Mouse (Mus musculus) heart, embryonic 15.5 days (tissue): ENCODE measurements around the gene Fam83e. TPM values are rescaled to one million over a fixed set of nuclear protein-coding genes. Genes with fewer than 3 reads are reported as not detected.
A peak's percentile ranks its signal among the peaks of the same experiment; 100 is the strongest.

ENCODE experiments used
- ATAC-seq: fragments of 200-750 bp; cut with Nextera tagmentation; replicated peaks from 2 replicates; pipeline ENCODE4 v1.8.0; 2017; ENCODE audit warnings: low read depth, moderate TSS enrichment; ENCODE audit not compliant: insufficient number of reproducible peaks, insufficient read depth, low FRiP score
- H3K27ac ChIP-seq: fragments of 300-500 bp; sonication (generic); 2 replicates; pipeline ENCODE4 v1.5.1; 2015; ENCODE audit warnings: mild to moderate bottlenecking, inconsistent platforms
- H3K27me3 ChIP-seq: fragments of 300-500 bp; sonication (generic); 2 replicates; pipeline ENCODE4 v1.6.1; 2015; ENCODE audit warnings: inconsistent platforms
- H3K36me3 ChIP-seq: fragments of 300-500 bp; sonication (generic); 2 replicates; pipeline ENCODE4 v1.6.1; 2015; ENCODE audit warnings: mild to moderate bottlenecking, inconsistent platforms
- H3K4me1 ChIP-seq: fragments of 300-500 bp; sonication (generic); replicated peaks from 2 replicates; pipeline ENCODE4 v1.6.1; 2015; ENCODE audit warnings: inconsistent platforms
- H3K4me2 ChIP-seq: fragments of 300-500 bp; sonication (generic); 2 replicates; pipeline ENCODE4 v1.6.1; 2015; ENCODE audit warnings: inconsistent platforms, mild to moderate bottlenecking, moderate library complexity
- H3K4me3 ChIP-seq: fragments of 300-500 bp; sonication (generic); 2 replicates; pipeline ENCODE4 v1.5.1; 2015; ENCODE audit warnings: mild to moderate bottlenecking, inconsistent platforms
- H3K9ac ChIP-seq: fragments of 300-500 bp; sonication (generic); 2 replicates; pipeline ENCODE4 v1.6.1; 2015; ENCODE audit warnings: mild to moderate bottlenecking, inconsistent platforms
- H3K9me3 ChIP-seq: fragments of 300-500 bp; sonication (generic); replicated peaks from 2 replicates; pipeline ENCODE4 v1.6.1; 2016; ENCODE audit warnings: inconsistent platforms
- WGBS: fragments of 180-500 bp; shearing (Covaris S2); methylation state at CpG from one replicate; pipeline ENCODE4 v1.1.7; 2015; ENCODE audit warnings: mixed read lengths; 5-methylcytosine and 5-hydroxymethylcytosine counted together
- polyA plus RNA-seq: library from polyadenylated mRNA; unstranded; fragments of >200 nt; fragmentation: Nextera tagmentation; extraction: Ambion mirVana; gene quantifications from 2 replicates; pipeline ENCODE4 v1.2.1, GENCODE M21; 2015

Gene Fam83e
- polyA plus RNA-seq, 1 experiment from 2014 or later = 0.25 TPM

DNA sequence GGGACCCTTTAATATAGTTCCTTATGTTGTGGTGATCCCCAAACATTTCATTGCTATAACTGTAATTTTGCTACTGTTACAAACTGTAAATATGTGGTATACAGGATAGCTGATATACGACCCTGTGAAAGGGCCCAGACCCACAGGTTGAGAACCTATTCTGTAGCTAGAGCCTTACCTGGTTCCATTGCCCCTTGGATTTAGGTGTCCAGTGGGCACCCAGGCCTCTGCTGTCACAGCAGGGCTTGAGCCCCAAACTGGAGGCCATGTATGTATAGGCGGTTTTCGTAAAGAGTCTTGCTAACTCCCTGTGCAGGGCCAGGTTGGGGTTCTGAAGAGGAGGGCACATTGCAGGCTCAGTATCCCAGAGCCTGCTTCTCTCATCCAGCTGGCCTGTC, 4.6 kb upstream of the Fam83e start:
- H3K4me3 ChIP-seq = peak overlapping the region; percentile 69
- H3K9me3 ChIP-seq = no peaks in the 10 kb centered on the region
- no peak for ATAC-seq
- H3K27ac ChIP-seq = 0 out of 2 replicates have a peak overlapping the region, but pooled peaks have one; percentile 89
- H3K36me3 ChIP-seq = peaks cover 36% of the 10 kb centered on the region
- H3K27me3 ChIP-seq = no peaks in the 10 kb centered on the region
- WGBS = 86% methylated on average over 3 of the region's 3 CpGs
- peaks cover 43% of the 10 kb centered on the region for H3K4me1 ChIP-seq
- peak overlapping the region; percentile 86; the same call in 1 of the 2 replicates for H3K9ac ChIP-seq
- peak overlapping the region; percentile 80 for H3K4me2 ChIP-seq

DNA sequence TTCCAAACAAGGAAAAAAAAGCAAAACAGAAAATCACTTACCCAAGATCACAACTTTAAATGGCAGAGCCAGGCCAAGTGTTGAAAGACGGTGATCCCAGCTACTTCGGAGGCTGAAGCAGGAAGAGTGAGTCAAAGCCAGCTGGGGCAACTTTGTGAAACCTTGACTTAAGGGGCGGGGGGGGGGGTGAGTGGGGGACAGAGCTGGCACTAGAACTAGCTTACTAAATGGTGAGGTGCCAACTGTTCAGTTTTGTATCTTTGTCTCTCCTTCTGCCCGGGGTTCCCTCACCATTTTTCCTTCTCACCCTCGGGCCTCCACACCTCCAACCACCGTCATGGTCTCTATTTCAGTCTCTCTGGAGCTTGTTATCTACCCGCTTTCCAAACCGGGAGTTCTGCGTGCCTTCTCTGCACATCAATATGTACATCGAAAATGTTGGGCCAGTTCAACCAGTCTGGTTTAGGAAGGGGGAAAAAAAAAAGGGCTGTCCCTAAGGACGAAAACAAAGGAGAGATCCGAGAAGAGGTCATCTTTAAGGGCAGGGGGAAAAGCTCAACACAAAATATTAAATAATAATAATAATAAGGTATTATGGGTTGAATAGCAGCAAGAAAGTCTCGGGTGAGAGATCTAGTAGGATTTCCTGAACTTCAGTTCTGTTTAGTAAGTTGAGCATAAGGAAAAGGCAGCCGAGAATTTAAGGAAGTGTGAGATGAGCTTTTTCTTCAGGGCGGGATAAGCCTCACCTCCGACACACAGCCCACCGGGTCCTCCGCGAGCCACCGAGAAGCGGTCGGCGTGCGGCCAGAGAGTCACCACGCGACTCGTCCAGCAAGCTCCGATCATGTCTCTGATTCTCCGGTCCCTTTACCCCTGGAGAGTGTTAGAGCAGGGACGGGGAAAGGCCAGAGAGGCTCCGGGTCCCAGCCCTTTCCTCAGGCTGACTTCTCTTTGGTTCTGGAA, 3.8 kb upstream of the Fam83e start:
- Histone ChIP-seq H3K36me3 (peaks cover 30% of the 10 kb centered on the region), H3K4me1 (peaks cover 43% of the 10 kb centered on the region), H3K4me2 (peak overlapping the region; percentile 80), H3K4me3 (peak overlapping the region; percentile 69), H3K27me3 (no peaks in the 10 kb centered on the region), H3K9ac (peak overlapping the region; percentile 86), H3K9me3 (no peaks in the 10 kb centered on the region), H3K27ac (peak overlapping the region; percentile 89)
- WGBS = 6% methylated on average over 31 of the region's 31 CpGs
- peak; percentile 18; the same call in 1 of the 2 replicates for ATAC-seq

DNA sequence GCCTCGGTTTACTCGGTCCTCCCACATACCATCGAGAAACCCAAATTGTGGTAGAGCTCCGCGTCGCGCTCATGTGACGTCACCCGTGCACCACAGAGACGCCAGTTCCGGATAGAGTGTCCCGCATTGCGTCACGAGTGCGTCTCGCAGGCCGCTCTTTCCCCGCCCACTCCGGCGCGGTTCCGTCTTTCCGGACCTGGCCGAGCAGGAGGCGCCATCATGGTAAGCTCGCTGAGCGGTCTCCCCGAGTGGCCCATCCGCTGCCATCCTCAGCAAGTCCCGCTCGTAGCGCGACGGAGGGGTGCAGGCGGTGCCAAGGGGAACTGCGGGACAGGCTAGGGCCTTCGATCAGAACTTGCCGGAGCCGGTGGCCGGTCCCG, 3.1 kb upstream of the Fam83e start, which contains the start of gene Sphk2:
Sphk2 (minus strand) TSS at position 85 of the 380 bp plus-strand sequence.
- Histone ChIP-seq H3K4me3 (peak within 1 kb of the TSS; percentile 69), H3K4me2 (peak within 1 kb of the TSS; percentile 80), H3K9ac (peak within 1 kb of the TSS; percentile 88), H3K4me1 (peaks cover 43% of the 10 kb centered on the region), H3K27me3 (no peaks in the 10 kb centered on the region), H3K27ac (peak within 1 kb of the TSS; percentile 89), H3K9me3 (no peaks in the 10 kb centered on the region), H3K36me3 (peaks cover 23% of the 10 kb centered on the region)
- WGBS = 0% methylated on average over 41 of the region's 41 CpGs
- peak; percentile 76 for ATAC-seq

DNA sequence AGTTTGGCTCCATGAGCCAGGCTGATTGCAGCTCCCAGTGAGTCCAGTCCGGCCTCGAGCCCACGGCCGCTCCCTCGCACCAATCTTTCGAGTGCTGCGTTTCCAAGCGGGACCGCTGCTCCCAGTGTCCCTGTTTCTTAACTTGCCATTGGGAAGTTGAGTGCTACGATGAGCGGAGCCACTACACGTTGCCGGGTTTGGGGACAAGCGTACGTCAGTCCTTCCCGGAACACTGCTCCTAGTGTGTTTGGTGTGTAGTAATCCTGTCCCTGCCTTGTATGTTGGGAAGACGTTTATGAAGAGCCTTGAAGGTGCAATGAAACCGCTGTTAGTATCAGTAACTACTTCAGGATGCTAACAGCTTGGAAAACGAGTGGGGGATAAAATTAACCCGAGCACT, 2.7 kb upstream of the Fam83e start:
- Histone ChIP-seq H3K9ac (peak overlapping the region; percentile 88), H3K36me3 (peaks cover 20% of the 10 kb centered on the region), H3K4me1 (peaks cover 43% of the 10 kb centered on the region), H3K4me3 (peak overlapping the region; percentile 69), H3K9me3 (no peaks in the 10 kb centered on the region), H3K4me2 (peak overlapping the region; percentile 64), H3K27ac (peak overlapping the region; percentile 85), H3K27me3 (no peaks in the 10 kb centered on the region)
- WGBS = under 1% methylated on average over 20 of the region's 20 CpGs
- no peak for ATAC-seq

DNA sequence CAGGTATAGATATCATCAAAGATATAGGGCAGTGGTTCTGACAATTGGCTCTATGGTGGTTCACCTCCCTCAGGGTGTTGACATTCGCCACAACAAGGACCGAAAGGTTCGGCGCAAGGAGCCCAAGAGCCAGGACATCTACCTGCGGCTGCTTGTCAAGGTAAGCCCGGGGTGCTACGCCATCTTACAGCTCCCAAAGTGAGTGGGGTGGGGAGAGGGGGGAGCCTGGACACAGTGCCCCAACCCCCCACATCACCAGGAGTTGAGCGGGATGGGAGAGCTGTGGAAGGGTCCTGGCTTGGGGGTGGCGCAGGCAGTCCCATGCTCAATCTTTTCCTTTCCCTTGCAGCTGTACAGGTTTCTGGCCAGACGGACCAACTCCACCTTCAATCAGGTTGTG, 1.8 kb upstream of the Fam83e start:
- Histone ChIP-seq H3K4me1 (peaks cover 39% of the 10 kb centered on the region), H3K9ac (peak overlapping the region; percentile 88), H3K27ac (no peak overlapping the region), H3K27me3 (no peaks in the 10 kb centered on the region), H3K4me2 (peak overlapping the region; percentile 64), H3K4me3 (peak overlapping the region; percentile 69), H3K36me3 (peaks cover 26% of the 10 kb centered on the region), H3K9me3 (no peaks in the 10 kb centered on the region)
- WGBS = 74% methylated on average over 10 of the region's 10 CpGs
- ATAC-seq = no peak

DNA sequence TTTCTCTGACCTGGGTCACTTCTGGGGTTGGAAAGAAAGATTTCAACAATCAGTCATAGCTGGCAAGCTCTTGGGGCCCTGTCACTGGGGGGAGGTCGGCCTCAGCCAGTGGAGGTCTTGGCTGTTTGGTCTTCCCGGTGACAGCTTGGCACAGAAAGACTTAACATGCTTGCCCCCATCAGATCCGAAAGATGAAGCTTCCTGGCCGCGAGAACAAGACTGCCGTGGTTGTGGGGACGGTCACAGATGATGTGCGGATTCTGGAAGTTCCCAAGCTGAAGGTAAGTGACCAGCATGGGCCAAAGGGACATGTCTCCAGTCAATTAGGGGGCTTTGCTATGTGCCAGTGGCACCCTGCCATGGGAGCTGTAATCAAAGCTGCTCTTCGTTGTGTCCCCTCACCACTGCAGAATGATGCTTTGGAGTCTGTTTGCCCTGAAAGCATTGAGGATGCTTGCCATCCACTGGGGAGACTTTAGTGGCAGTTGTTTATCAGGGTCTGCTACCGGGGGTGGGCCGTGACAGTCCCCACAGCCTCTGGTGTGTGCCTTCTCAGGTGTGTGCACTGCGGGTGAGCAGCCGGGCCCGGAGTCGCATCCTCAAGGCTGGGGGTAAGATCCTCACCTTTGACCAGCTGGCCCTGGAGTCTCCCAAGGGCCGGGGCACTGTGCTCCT, 1.1 kb upstream of the Fam83e start:
- peak overlapping the region; percentile 64; the same call in 1 of the 2 replicates for H3K4me2 ChIP-seq
- no peak overlapping the region for H3K27ac ChIP-seq
- WGBS = 88% methylated on average over 16 of the region's 16 CpGs
- no peak overlapping the region for H3K4me3 ChIP-seq
- ATAC-seq = no peak
- H3K9me3 ChIP-seq = no peaks in the 10 kb centered on the region
- peaks cover 29% of the 10 kb centered on the region for H3K36me3 ChIP-seq
- no peak overlapping the region for H3K9ac ChIP-seq
- H3K27me3 ChIP-seq = no peaks in the 10 kb centered on the region
- H3K4me1 ChIP-seq = peaks cover 33% of the 10 kb centered on the region

DNA sequence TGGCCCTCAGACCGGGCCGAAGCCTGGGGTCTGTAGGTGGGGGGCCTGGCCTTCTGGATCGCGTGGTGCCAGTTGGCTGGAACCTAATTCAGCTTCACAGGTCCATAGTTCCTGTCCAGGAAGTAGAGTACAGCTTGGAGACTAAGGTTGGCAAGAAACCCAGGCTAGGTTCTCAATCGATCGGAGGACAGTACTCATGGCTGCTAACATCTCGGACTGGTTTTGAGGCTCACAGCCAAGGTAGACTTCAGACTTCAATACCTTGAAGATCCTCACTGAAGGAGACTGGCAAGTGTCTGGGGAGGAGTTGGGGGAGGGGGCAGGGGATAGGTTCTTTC, 191 bp downstream of the Fam83e start:
- Histone ChIP-seq H3K27me3 (no peaks in the 10 kb centered on the region), H3K27ac (no peak overlapping the region), H3K9me3 (no peaks in the 10 kb centered on the region), H3K4me2 (no peak overlapping the region), H3K36me3 (peaks cover 29% of the 10 kb centered on the region), H3K4me3 (no peak overlapping the region), H3K9ac (no peak overlapping the region), H3K4me1 (peaks cover 24% of the 10 kb centered on the region)
- no peak for ATAC-seq
- WGBS = 80% methylated on average over 7 of the region's 7 CpGs

DNA sequence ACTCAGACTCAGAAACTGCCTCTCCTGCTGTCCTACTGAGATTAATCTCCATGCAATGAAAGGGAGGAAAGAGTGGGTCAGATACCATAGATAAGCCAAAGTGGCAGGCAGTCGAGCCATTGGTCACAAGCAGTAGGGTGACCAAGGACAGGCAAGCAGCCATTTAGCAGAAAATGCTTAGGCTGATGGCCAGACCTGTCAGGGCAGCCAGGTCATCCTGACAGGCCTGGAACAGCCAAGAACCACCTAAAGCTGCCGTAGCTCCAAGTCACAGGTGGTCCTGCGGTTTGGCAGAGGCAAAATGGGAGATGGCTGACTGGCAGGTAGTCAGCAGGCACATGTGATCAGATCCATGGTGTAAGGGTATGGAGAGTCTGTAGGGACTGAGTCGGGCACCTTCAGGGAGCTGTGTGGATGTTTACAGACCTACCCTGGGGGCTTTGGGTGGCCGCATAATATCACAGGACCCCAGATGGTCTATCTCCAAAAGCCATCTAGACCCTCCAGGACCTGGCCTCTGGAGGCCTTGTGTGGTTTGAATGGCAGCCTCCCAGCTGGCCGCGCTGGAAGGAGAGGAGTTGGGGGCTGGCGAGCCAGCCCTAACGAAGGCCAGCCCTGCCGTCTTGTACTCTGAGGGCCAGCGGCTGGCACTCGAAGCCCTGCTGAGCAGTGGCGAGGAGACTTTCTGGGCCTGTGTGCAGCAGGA, 783 bp downstream of the Fam83e start:
- Histone ChIP-seq H3K4me1 (peaks cover 18% of the 10 kb centered on the region), H3K9ac (no peak overlapping the region), H3K4me3 (no peak overlapping the region), H3K27ac (no peak overlapping the region), H3K9me3 (no peaks in the 10 kb centered on the region), H3K36me3 (peaks cover 33% of the 10 kb centered on the region), H3K27me3 (no peaks in the 10 kb centered on the region), H3K4me2 (no peak overlapping the region)
- ATAC-seq = no peak
- 68% methylated on average over 13 of the region's 13 CpGs for WGBS

DNA sequence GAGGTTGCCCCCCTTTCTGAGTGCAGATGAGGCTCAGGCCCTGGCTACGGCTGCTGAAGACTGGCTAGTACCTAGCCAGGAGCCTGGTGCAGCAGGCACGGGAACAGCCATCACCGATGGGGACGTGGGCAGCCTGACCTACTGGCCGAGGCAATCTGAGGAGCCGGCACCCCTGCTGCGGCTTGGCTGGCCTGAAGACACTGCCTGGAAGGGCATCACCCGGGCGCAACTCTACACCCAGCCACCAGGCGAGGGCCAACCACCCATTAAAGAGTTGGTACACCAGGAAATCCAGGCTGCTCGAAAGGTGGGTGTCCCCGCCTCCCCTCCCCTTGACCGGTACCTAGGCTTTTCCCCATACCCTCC, 1.3 kb downstream of the Fam83e start:
- WGBS = 75% methylated on average over 13 of the region's 13 CpGs
- Histone ChIP-seq H3K4me3 (no peak overlapping the region), H3K4me1 (peaks cover 14% of the 10 kb centered on the region), H3K9ac (no peak overlapping the region), H3K27me3 (no peaks in the 10 kb centered on the region), H3K9me3 (no peaks in the 10 kb centered on the region), H3K27ac (no peak overlapping the region), H3K4me2 (no peak overlapping the region), H3K36me3 (peaks cover 33% of the 10 kb centered on the region)
- ATAC-seq = no peak

DNA sequence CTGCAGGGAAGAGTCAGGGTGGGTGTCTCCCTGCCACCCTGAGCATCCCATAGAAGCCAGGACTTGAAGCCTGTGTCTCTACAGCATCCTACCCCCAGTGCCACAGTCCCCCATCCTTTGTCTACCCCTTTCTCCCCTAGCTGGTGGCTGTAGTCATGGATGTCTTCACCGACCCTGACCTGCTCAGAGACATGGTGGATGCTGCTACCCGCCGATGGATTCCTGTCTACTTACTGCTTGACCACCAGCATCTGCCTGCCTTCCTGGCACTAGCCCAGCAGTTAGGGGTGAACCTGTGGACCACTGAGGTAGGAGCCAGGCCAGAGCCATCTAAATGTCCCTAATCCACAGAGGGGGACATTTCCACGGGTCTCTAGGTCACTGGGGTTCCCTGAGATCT, 2.3 kb downstream of the Fam83e start:
- H3K27me3 ChIP-seq = no peaks in the 10 kb centered on the region
- ATAC-seq = no peak
- peaks cover 14% of the 10 kb centered on the region for H3K4me1 ChIP-seq
- no peaks in the 10 kb centered on the region for H3K9me3 ChIP-seq
- no peak overlapping the region for H3K9ac ChIP-seq
- WGBS = 82% methylated on average over 4 of the region's 4 CpGs
- no peak overlapping the region for H3K4me3 ChIP-seq
- H3K36me3 ChIP-seq = peaks cover 33% of the 10 kb centered on the region
- H3K4me2 ChIP-seq = no peak overlapping the region
- H3K27ac ChIP-seq = no peak overlapping the region

DNA sequence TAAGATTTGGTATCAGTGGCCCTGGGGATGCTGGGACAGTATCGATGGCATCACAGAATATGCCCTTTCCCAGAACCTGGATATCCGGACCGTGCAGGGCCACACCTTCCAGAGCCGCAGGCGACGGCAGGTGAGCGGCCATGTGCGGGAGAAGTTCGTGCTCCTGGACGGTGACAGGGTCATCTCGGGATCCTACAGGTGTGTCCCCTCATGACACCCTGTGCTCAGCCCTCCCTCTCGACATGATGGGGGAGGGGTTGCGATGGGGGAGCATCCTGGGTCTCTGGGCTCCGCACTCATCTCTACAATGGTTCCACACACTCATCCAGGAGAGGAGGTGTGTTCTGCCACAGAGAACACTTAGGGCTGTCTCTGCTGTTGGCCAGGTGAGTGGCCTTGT, 2.8 kb downstream of the Fam83e start:
- H3K27me3 ChIP-seq = no peaks in the 10 kb centered on the region
- no peaks in the 10 kb centered on the region for H3K9me3 ChIP-seq
- WGBS = 90% methylated on average over 14 of the region's 14 CpGs
- H3K4me2 ChIP-seq = no peak overlapping the region
- ATAC-seq = no peak
- H3K4me1 ChIP-seq = peaks cover 12% of the 10 kb centered on the region
- H3K27ac ChIP-seq = no peak overlapping the region
- H3K36me3 ChIP-seq = peaks cover 33% of the 10 kb centered on the region
- H3K9ac ChIP-seq = no peak overlapping the region
- no peak overlapping the region for H3K4me3 ChIP-seq
